Mouse (Mus musculus) C2C12 (cell line): ENCODE results near the gene Syp.

Experiments used
- CTCF ChIP-seq: IDR thresholded peaks from one replicate; pipeline ENCODE4 v1.5.1; 2011; ENCODE audit not compliant: control insufficient read depth, insufficient read depth, insufficient read length
- MAX ChIP-seq: IDR thresholded peaks from one replicate; pipeline ENCODE4 v1.6.1; 2011; ENCODE audit warnings: mild to moderate bottlenecking, control low read depth
- MYOD1 ChIP-seq: IDR thresholded peaks from one replicate; pipeline ENCODE4 v1.6.1; 2011; ENCODE audit warnings: low read depth; ENCODE audit not compliant: control insufficient read depth, insufficient read length
- USF1 ChIP-seq: IDR thresholded peaks from one replicate; pipeline ENCODE4 v1.6.1; 2011; ENCODE audit warnings: low read depth, mild to moderate bottlenecking, control low read depth, moderate library complexity

GRCm38 (mm10) chrX:7690486-7690885, 52.2 kb downstream of the Syp start:
- TF ChIP-seq CTCF (no peak), USF1 (no peak), MYOD1 (no peak), MAX (no peak)
